Mouse (Mus musculus) ES-E14 (cell line): ENCODE data around the gene Dnajc30. TPM values are rescaled to one million over a fixed set of nuclear protein-coding genes. Genes with fewer than 3 reads are reported as not detected.

Source experiments
- DNase-seq: peaks from one replicate; pipeline ENCODE4 v3.0.0-alpha.2; 2013; ENCODE audit warnings: low read depth, low spot score
- H3K27ac ChIP-seq: 2 replicates; pipeline ENCODE4 v1.5.1; 2012; ENCODE audit warnings: low read depth, mild to moderate bottlenecking, low read length, moderate library complexity, mixed read lengths; ENCODE audit not compliant: poor library complexity, insufficient read depth, severe bottlenecking
- H3K36me3 ChIP-seq: 2 replicates; pipeline ENCODE4 v1.6.1; 2012; ENCODE audit warnings: mild to moderate bottlenecking, low read length, moderate library complexity, mixed read lengths; ENCODE audit not compliant: control insufficient read depth, poor library complexity, insufficient read depth, severe bottlenecking
- H3K4me1 ChIP-seq, 2 experiments: fragments of 150-350 bp in 1 of 2; sonication (generic) in 1 of 2; 2 replicates each; pipeline ENCODE4 v1.6.1; 2012; ENCODE audit warnings: low read length in 2 of 2, mild to moderate bottlenecking in 1 of 2, mixed read lengths in 1 of 2; ENCODE audit not compliant: control insufficient read depth in 2 of 2, insufficient read depth in 2 of 2, poor library complexity in 1 of 2
- H3K4me3 ChIP-seq, 2 experiments: fragments of 150-350 bp in 1 of 2; sonication (generic) in 1 of 2; 2 replicates each; pipeline ENCODE4 v1.5.1; 2012; ENCODE audit warnings: low read length in 2 of 2, low read depth in 1 of 2, mild to moderate bottlenecking in 1 of 2, mixed read lengths in 1 of 2; ENCODE audit not compliant: insufficient read depth in 1 of 2, poor library complexity in 1 of 2, severe bottlenecking in 1 of 2
- H3K9ac ChIP-seq: 2 replicates; pipeline ENCODE4 v1.6.1; 2012; ENCODE audit warnings: low read depth, mild to moderate bottlenecking, low read length, mixed read lengths; ENCODE audit not compliant: poor library complexity, insufficient read depth, severe bottlenecking
- H3K9me3 ChIP-seq: fragments of 150-350 bp; sonication (generic); 2 replicates; pipeline ENCODE4 v1.6.1; 2012; ENCODE audit warnings: low read depth, mild to moderate bottlenecking, low read length; ENCODE audit not compliant: control insufficient read depth, insufficient read depth
- CHD2 ChIP-seq: IDR thresholded peaks from 2 replicates; pipeline ENCODE4 v1.6.1; 2014; ENCODE audit warnings: mild to moderate bottlenecking, low read depth, low read length, inconsistent platforms
- HCFC1 ChIP-seq: IDR thresholded peaks from 2 replicates; pipeline ENCODE4 v1.6.1; 2012; ENCODE audit warnings: low read length, inconsistent platforms, borderline replicate concordance; ENCODE audit not compliant: insufficient read depth
- MAFK ChIP-seq: IDR thresholded peaks from 2 replicates; pipeline ENCODE4 v1.6.1; 2014; ENCODE audit warnings: mild to moderate bottlenecking, low read depth, low read length, inconsistent platforms; ENCODE audit not compliant: insufficient read depth
- ZC3H11A ChIP-seq: IDR thresholded peaks from 2 replicates; pipeline ENCODE4 v1.6.1; 2012; ENCODE audit warnings: low read depth, mild to moderate bottlenecking, inconsistent platforms, low read length, borderline replicate concordance
- ZNF384 ChIP-seq: IDR thresholded peaks from 2 replicates; pipeline ENCODE4 v1.6.1; 2012; ENCODE audit warnings: low read depth, low read length, inconsistent platforms
- in situ Hi-C, 2 experiments: fragments of 600-800 bp; cut with MboI; formaldehyde crosslinking; loops; one replicate each; pipeline ENCODE4 v1.15.1; 2025; ENCODE audit warnings: low sequenced_read_pairs in 2 of 2, inconsistent platforms in 1 of 2; ENCODE audit not compliant: unreplicated experiment in 2 of 2
- total RNA-seq: library from RNA; depleted of rRNA; stranded (reverse); fragments of 300-350 nt; gene quantifications from 2 replicates; pipeline ENCODE4 v1.2.3, GENCODE M21; 2012

Dnajc30 gene
- total RNA-seq, 1 experiment = 8.3 TPM

DNA sequence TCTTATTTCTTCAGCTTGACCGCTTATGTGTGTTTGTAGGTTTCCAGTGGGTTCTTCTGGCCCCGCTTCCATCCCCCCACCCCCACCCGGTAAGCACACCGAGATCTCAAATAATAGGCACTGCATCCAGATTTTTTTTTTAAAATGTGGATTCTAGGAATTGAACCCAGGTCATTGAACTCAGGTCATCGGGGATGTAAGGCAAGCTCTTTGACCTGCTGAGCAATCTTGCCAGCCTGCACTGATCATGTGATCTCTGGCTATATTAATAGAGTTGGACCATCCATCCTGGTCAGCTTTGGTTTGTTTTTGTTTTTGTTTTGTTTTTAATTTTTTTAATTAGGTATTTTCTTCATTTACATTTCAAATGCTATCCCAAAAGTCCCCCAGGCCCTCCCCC, 31.4 kb upstream of the Dnajc30 start:
- H3K9me3 ChIP-seq = no peaks in the 10 kb centered on the region
- TF ChIP-seq ZNF384 (no peak), CHD2 (no peak), HCFC1 (no peak), ZC3H11A (no peak)
- no peak overlapping the region for H3K9ac ChIP-seq
- DNase-seq = no peak
- in situ Hi-C loops = no loop called here
- H3K4me1 ChIP-seq = peaks cover 0 to 17% of the 10 kb centered on the region in 2 experiments; a peak in 2 of 4 replicates
- H3K4me3 ChIP-seq = no peak overlapping the region
- no peaks in the 10 kb centered on the region; the same call in 1 of the 2 replicates for H3K36me3 ChIP-seq
- no peak overlapping the region for H3K27ac ChIP-seq

DNA sequence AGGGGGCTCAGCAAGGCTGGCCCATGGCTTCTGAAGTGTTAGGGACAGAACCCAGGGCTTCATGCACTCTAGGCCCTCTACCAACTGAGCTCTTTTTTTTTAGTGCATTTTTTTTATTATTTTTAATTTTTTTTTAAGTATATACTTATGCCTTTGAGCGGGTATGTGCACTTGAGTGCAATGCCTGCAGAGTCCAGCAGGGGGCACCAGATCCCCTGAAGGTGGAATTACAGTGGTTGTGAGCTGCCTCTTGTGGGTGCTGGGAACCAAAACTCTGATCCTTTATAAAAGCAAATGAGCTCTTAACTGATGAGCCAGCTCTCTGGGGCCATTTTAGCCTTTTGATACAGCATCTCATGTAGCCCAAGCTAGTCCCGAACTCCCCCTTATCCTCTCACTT, 29.4 kb upstream of the Dnajc30 start:
- H3K9ac ChIP-seq = no peak overlapping the region
- no peaks in the 10 kb centered on the region for H3K9me3 ChIP-seq
- no peak for DNase-seq
- in situ Hi-C loops = no loop called here
- no peak overlapping the region for H3K4me3 ChIP-seq
- no peak overlapping the region for H3K27ac ChIP-seq
- H3K4me1 ChIP-seq = peaks cover 0 to 8% of the 10 kb centered on the region in 2 experiments; a peak in 2 of 4 replicates
- H3K36me3 ChIP-seq = no peaks in the 10 kb centered on the region; the same call in 1 of the 2 replicates
- TF ChIP-seq ZC3H11A (no peak), MAFK (no peak), CHD2 (no peak), HCFC1 (no peak)

DNA sequence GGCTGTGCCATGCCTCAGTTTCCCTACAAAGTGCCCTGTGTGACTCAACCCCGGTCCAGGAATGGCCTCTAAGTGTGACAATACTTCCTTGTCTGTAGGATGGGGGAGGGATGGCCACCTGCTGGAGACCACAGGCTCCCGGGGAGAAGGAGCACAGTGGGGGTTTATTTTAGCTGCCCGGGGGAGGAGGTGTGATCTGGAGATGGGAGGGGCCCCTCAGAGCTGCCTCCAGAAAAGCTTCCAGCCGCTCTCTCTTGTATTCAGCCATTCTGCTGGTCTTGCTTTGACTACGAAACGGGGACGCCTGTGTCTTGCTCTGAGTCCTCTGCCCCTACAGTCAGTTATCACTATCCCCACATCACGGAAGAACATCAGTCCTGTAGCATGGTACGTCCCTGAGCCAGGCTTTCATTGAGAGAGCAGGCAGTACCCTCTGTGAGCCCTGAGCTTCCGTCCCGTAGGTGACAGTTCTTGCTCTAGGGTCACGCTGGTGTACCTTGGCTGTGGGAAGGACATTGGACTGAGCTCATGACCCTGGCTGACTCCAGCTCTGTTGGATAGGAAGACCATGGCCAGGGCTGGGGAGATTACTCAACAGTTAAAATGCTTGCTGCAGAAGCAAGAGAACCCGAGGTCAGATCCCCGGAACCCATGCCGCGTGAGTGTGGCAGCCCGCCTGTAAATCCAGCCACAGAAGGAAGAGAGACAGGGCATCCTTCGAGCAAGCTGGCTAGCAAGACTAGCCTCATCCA, 28.2 kb upstream of the Dnajc30 start:
- in situ Hi-C loops = no loop called here
- Histone ChIP-seq H3K36me3 (no peaks in the 10 kb centered on the region; the same call in 1 of the 2 replicates), H3K9ac (no peak overlapping the region)

DNA sequence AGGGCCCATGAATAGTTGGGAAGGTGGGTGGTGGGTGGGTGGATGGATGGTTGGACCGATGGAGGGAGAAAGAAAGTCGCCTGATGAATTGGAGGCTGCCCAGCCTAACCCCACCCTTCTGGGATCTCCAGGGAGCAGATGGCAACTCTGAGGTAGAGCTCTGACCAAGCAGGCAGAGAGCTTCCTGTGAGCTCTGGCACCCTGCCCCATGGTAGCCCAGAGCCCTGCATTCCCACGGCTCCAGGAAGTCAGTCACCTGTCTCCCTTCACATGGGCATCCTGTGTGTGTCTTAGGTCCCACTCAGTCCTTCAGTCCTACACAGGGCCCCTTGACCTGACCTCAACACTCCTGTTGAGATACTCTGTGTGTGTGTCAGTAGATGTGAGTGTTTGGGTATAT, 26.1 kb upstream of the Dnajc30 start:
- H3K4me3 ChIP-seq = no peak overlapping the region
- peaks cover 2 to 22% of the 10 kb centered on the region in 2 experiments; a peak in 2 of 4 replicates for H3K4me1 ChIP-seq
- H3K9me3 ChIP-seq = no peaks in the 10 kb centered on the region
- no peak for DNase-seq
- H3K27ac ChIP-seq = no peak overlapping the region
- no peak for TF ChIP-seq ZC3H11A
- no peak for TF ChIP-seq ZNF384
- no peak for TF ChIP-seq HCFC1
- TF ChIP-seq MAFK = no peak
- no peak overlapping the region for H3K9ac ChIP-seq
- H3K36me3 ChIP-seq = no peaks in the 10 kb centered on the region; the same call in 1 of the 2 replicates
- in situ Hi-C loops = no loop called here

More for the DNA sequence above, 28.2 kb upstream of the Dnajc30 start:
- Histone ChIP-seq H3K9me3 (no peaks in the 10 kb centered on the region), H3K4me3 (no peak overlapping the region), H3K27ac (no peak overlapping the region), H3K4me1 (peaks cover 0 to 17% of the 10 kb centered on the region in 2 experiments; a peak in 2 of 4 replicates)
- DNase-seq = no peak
- TF ChIP-seq CHD2 (no peak), MAFK (no peak), ZC3H11A (no peak), ZNF384 (no peak), HCFC1 (no peak)
